Mouse (Mus musculus): ENCODE results near the gene Nr2c2ap. TPM values are rescaled to one million over a fixed set of nuclear protein-coding genes. Genes with fewer than 3 reads are reported as not detected.

Gene Nr2c2ap
- polyA plus RNA-seq, 1 experiment = 38.0 TPM

- TF ChIP-seq EP300 (IDR thresholded peaks at IDR 0.05; ENCODE audit: insufficient read depth, low read depth, low read length) (no peak), CTCF (IDR thresholded peaks at IDR 0.05; ENCODE audit: low read depth, low read length) (no peak), POLR2A (IDR thresholded peaks at IDR 0.05; ENCODE audit: insufficient read depth, low read length) (no peak)
- no peak overlapping the region for H3K27ac ChIP-seq (ENCODE audit: insufficient read depth, low read length)
- H3K9me3 ChIP-seq (replicated peaks; ENCODE audit: control insufficient read depth, insufficient read depth, low read length, poor library complexity, severe bottlenecking) = no peaks in the 10 kb centered on the region
- H3K36me3 ChIP-seq (ENCODE audit: control insufficient read depth, insufficient read depth, low read length, poor library complexity, severe bottlenecking) = no peaks in the 10 kb centered on the region
- H3K4me1 ChIP-seq (ENCODE audit: control insufficient read depth, insufficient read depth, low read length) = peaks cover 3% of the 10 kb centered on the region
- no peak overlapping the region for H3K9ac ChIP-seq (ENCODE audit: low read depth, poor library complexity, severe bottlenecking)
- no peaks in the 10 kb centered on the region for H3K27me3 ChIP-seq (ENCODE audit: control insufficient read depth, insufficient read depth, low read length, poor library complexity, severe bottlenecking)
- no peak overlapping the region for H3K4me3 ChIP-seq (ENCODE audit: low read depth, low read length)
These were observed 52.1 kb downstream of the Nr2c2ap start for GRCm38 (mm10) chr8:70183194-70183593.

Other genes with a start within 250 kb of the Nr2c2ap start
- gene Cilp2, start 243.6 kb upstream of the Nr2c2ap start, polyA plus RNA-seq (2011; ENCODE audit: insufficient read depth, insufficient read length, low read depth, missing spikeins) = 0.96 and 1.2 TPM in 2 replicates
- not detected in 2 replicates for gene Tssk6, start 229.1 kb upstream of the Nr2c2ap start, polyA plus RNA-seq (2011; ENCODE audit: insufficient read depth, insufficient read length, low read depth, missing spikeins)
- gene Ndufa13, start 228.8 kb upstream of the Nr2c2ap start, polyA plus RNA-seq (2011; ENCODE audit: insufficient read depth, insufficient read length, low read depth, missing spikeins) = 70.5 and 70.8 TPM in 2 replicates
- 3.4 and 4.2 TPM in 2 replicates for gene Yjefn3, start 228.6 kb upstream of the Nr2c2ap start, polyA plus RNA-seq (2011; ENCODE audit: insufficient read depth, insufficient read length, low read depth, missing spikeins)
- 155 TPM in 2 replicates for gene Gatad2a, start 134.9 kb upstream of the Nr2c2ap start, polyA plus RNA-seq (2011; ENCODE audit: insufficient read depth, insufficient read length, low read depth, missing spikeins)
- gene Mau2, start 88.6 kb upstream of the Nr2c2ap start, polyA plus RNA-seq (2011; ENCODE audit: insufficient read depth, insufficient read length, low read depth, missing spikeins) = 40.2 and 41.0 TPM in 2 replicates
- gene Sugp1, start 88.5 kb upstream of the Nr2c2ap start, polyA plus RNA-seq (2011; ENCODE audit: insufficient read depth, insufficient read length, low read depth, missing spikeins) = 36.5 and 37.3 TPM in 2 replicates
- gene Tm6sf2, start 58.4 kb upstream of the Nr2c2ap start, polyA plus RNA-seq (2011; ENCODE audit: insufficient read depth, insufficient read length, low read depth, missing spikeins) = 0.99 and 1.4 TPM in 2 replicates
- gene Hapln4, start 47.9 kb upstream of the Nr2c2ap start, polyA plus RNA-seq (2011; ENCODE audit: insufficient read depth, insufficient read length, low read depth, missing spikeins) = 2.2 TPM in 2 replicates
- gene Ncan, start 10.5 kb upstream of the Nr2c2ap start, polyA plus RNA-seq (2011; ENCODE audit: insufficient read depth, insufficient read length, low read depth, missing spikeins) = 1.4 and 1.6 TPM in 2 replicates
- 7.9 and 8.2 TPM in 2 replicates for gene Rfxank, start 7.8 kb downstream of the Nr2c2ap start, polyA plus RNA-seq (2011; ENCODE audit: insufficient read depth, insufficient read length, low read depth, missing spikeins)
- 24.1 and 28.3 TPM in 2 replicates for gene Borcs8, start 8.2 kb downstream of the Nr2c2ap start, polyA plus RNA-seq (2011; ENCODE audit: insufficient read depth, insufficient read length, low read depth, missing spikeins)
- 4.4 and 5.8 TPM in 2 replicates for gene Mef2b, start 8.4 kb downstream of the Nr2c2ap start, polyA plus RNA-seq (2011; ENCODE audit: insufficient read depth, insufficient read length, low read depth, missing spikeins)
- 36.5 and 43.1 TPM in 2 replicates for gene Tmem161a, start 41.0 kb downstream of the Nr2c2ap start, polyA plus RNA-seq (2011; ENCODE audit: insufficient read depth, insufficient read length, low read depth, missing spikeins)
- 7.8 and 9.3 TPM in 2 replicates for gene Slc25a42, start 81.0 kb downstream of the Nr2c2ap start, polyA plus RNA-seq (2011; ENCODE audit: insufficient read depth, insufficient read length, low read depth, missing spikeins)
- 46.0 and 47.2 TPM in 2 replicates for gene Sugp2, start 102.9 kb downstream of the Nr2c2ap start, polyA plus RNA-seq (2011; ENCODE audit: insufficient read depth, insufficient read length, low read depth, missing spikeins)
- 5.7 and 11.8 TPM in 2 replicates for gene Armc6, start 103.1 kb downstream of the Nr2c2ap start, polyA plus RNA-seq (2011; ENCODE audit: insufficient read depth, insufficient read length, low read depth, missing spikeins)
- gene Homer3, start 151.5 kb downstream of the Nr2c2ap start, polyA plus RNA-seq (2011; ENCODE audit: insufficient read depth, insufficient read length, low read depth, missing spikeins) = 37.9 and 40.0 TPM in 2 replicates
- gene Ddx49, start 171.2 kb downstream of the Nr2c2ap start, polyA plus RNA-seq (2011; ENCODE audit: insufficient read depth, insufficient read length, low read depth, missing spikeins) = 45.3 and 50.5 TPM in 2 replicates
- gene Cope, start 171.2 kb downstream of the Nr2c2ap start, polyA plus RNA-seq (2011; ENCODE audit: insufficient read depth, insufficient read length, low read depth, missing spikeins) = 115 and 117 TPM in 2 replicates
- gene Cers1, start 184.4 kb downstream of the Nr2c2ap start, polyA plus RNA-seq (2011; ENCODE audit: insufficient read depth, insufficient read length, low read depth, missing spikeins) = 3.4 and 3.8 TPM in 2 replicates
- 1.0 TPM in 1 of 2 replicates, not detected in the other for gene Gdf1, start 198.5 kb downstream of the Nr2c2ap start, polyA plus RNA-seq (2011; ENCODE audit: insufficient read depth, insufficient read length, low read depth, missing spikeins)
- 46.3 and 50.1 TPM in 2 replicates for gene Upf1, start 221.9 kb downstream of the Nr2c2ap start, polyA plus RNA-seq (2011; ENCODE audit: insufficient read depth, insufficient read length, low read depth, missing spikeins)
- gene Comp, start 242.2 kb downstream of the Nr2c2ap start, polyA plus RNA-seq (2011; ENCODE audit: insufficient read depth, insufficient read length, low read depth, missing spikeins) = 1.4 and 2.0 TPM in 2 replicates